Mouse (Mus musculus) R1 (cell line): ENCODE data around the gene AI837181.

ENCODE experiments used
- DNase-seq: peaks from one replicate; pipeline ENCODE4 v3.0.0-alpha.2; 2018; ENCODE audit warnings: low read depth, low spot score

Gene AI837181

GRCm38 (mm10) chr19:5424782-5425741, at the start of gene AI837181, which contains the start of gene Drap1:
AI837181 (plus strand) TSS chr19:5425144.
Drap1 (minus strand) TSS chr19:5424979.
- peak; percentile 95 for DNase-seq

- no peak for DNase-seq
These were observed 47.5 kb upstream of the AI837181 start for GRCm38 (mm10) chr19:5377446-5377845.

GRCm38 (mm10) chr19:5383326-5383725, 41.6 kb upstream of the AI837181 start:
- no peak for DNase-seq

GRCm38 (mm10) chr19:5384715-5385114, 40.2 kb upstream of the AI837181 start:
- DNase-seq = no peak

GRCm38 (mm10) chr19:5388011-5388441, 36.9 kb upstream of the AI837181 start:
- no peak for DNase-seq

- peak; percentile 98 for DNase-seq
These were observed 36.2 kb upstream of the AI837181 start, which contains the start of gene Sart1 for GRCm38 (mm10) chr19:5388588-5389242. Sart1 (minus strand) TSS chr19:5388703.

- DNase-seq = peak; percentile 81
These were observed 35.3 kb upstream of the AI837181 start for GRCm38 (mm10) chr19:5389647-5390046.

GRCm38 (mm10) chr19:5390416-5390815, 34.5 kb upstream of the AI837181 start:
- DNase-seq = no peak

- no peak for DNase-seq
These were observed 32.1 kb upstream of the AI837181 start for GRCm38 (mm10) chr19:5392892-5393291.

GRCm38 (mm10) chr19:5394168-5394567, 30.8 kb upstream of the AI837181 start:
- no peak for DNase-seq

GRCm38 (mm10) chr19:5395371-5395770, 29.6 kb upstream of the AI837181 start:
- DNase-seq = no peak

- DNase-seq = peak; percentile 48
These were observed 23.9 kb upstream of the AI837181 start for GRCm38 (mm10) chr19:5401073-5401472.

GRCm38 (mm10) chr19:5402293-5402692, 22.7 kb upstream of the AI837181 start, which contains the start of gene Tsga10ip:
Tsga10ip (minus strand) TSS chr19:5402526.
- DNase-seq = peak; percentile 42

GRCm38 (mm10) chr19:5405924-5406323, 19.0 kb upstream of the AI837181 start:
- no peak for DNase-seq

- DNase-seq = peak; percentile 76
These were observed 18.3 kb upstream of the AI837181 start for GRCm38 (mm10) chr19:5406531-5407126.

- peak; percentile 76 for DNase-seq
These were observed 17.8 kb upstream of the AI837181 start for GRCm38 (mm10) chr19:5407133-5407532.

GRCm38 (mm10) chr19:5408057-5409001, 16.6 kb upstream of the AI837181 start:
- no peak for DNase-seq

GRCm38 (mm10) chr19:5409068-5409467, 15.9 kb upstream of the AI837181 start:
- DNase-seq = no peak

- DNase-seq = no peak
These were observed 14.3 kb upstream of the AI837181 start for GRCm38 (mm10) chr19:5410641-5411040.

GRCm38 (mm10) chr19:5411961-5412360, 13.0 kb upstream of the AI837181 start:
- DNase-seq = peak; percentile 28

GRCm38 (mm10) chr19:5413840-5414239, 11.1 kb upstream of the AI837181 start:
- DNase-seq = no peak
